Mouse (Mus musculus): ENCODE data around the gene Mrps6.

The Mrps6 gene

DNA sequence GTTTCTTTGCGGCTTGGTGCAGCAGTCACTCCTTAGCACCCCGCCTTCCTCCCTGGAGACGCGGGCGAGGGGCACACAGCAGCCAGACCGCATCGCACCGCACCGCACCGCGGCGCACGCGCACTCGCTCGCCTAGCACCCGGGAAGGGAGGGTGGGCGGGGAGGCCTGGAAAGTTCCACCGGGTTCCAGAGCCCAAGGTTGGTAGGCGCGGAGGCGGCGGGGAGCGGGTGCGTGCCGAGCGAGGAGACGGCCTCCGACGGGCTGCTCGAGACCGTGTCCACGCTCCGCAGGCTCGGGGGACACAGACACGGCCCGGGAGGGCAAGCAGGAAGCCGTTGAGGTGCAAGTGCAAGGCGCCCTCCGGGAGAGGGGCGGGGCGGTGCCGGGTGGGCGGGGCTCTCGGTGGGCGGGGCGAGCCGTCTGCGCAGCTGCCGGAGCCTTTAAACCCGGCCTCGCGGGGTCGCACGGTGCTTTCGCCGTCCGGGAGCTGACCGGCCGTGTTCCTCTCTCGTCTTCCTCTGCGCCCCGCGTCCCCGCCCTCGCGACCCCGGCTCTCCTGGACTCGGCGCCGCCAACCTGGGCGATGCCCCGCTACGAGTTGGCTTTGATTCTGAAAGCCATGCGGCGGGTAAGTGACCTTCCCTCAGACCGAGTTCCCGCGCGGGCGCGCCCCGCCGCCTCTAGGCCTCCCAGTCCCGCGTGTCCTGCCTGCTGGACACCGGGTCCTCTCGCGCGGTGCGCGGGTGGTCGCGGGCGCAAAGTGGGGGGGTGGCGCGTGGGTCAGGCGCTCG is at the start of gene Mrps6, which contains the start of the genes Gm49711 and Slc5a3:
Gene Mrps6 (plus strand): TSS at position 419 of the 792 bp plus-strand sequence.
Gene Gm49711 (plus strand): TSS at position 465 of the 792 bp plus-strand sequence.
Gene Slc5a3 (plus strand): TSS at position 471 of the 792 bp plus-strand sequence.
- DNase-seq (ENCODE audit: low spot score) = peak; percentile 56

DNA sequence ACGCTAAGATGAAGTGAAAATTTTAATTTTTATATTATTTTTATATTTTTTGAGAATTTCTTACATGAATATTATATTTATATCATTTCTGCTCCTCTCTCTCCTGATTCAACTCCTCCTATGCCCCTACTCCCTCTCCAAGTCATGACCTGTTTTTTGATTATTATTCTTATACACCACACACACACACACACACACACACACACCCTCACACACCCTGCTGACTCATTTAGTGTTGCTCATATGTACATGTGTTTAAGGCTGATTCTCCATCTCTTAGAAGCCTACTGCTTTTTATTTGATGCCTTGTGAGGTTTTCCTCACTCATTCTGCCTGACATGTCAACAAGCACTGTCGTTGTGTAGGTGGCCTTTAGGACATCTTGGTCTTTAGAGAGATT is 48.5 kb upstream of the Mrps6 start:
- no peak for DNase-seq (ENCODE audit: low spot score)

DNA sequence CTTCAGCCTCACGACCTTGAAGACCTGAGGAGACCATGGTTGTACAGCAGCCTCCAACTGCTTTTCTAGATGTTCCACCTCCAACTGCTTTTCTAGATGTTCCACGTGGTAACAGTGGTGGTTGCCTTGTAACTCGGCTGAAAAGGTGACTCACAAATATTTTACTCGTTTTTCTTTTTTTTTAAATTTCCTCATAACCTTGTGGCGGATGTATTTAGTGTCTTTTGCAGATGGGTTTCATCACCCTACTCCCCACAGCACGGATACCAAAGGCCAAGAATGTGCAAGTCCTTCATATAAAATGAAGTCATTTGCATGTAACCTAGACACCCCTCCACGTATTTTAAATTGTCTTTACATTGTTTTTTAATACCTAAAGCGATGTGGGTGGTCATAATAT is 41.3 kb upstream of the Mrps6 start:
- no peak for DNase-seq (ENCODE audit: low spot score)

DNA sequence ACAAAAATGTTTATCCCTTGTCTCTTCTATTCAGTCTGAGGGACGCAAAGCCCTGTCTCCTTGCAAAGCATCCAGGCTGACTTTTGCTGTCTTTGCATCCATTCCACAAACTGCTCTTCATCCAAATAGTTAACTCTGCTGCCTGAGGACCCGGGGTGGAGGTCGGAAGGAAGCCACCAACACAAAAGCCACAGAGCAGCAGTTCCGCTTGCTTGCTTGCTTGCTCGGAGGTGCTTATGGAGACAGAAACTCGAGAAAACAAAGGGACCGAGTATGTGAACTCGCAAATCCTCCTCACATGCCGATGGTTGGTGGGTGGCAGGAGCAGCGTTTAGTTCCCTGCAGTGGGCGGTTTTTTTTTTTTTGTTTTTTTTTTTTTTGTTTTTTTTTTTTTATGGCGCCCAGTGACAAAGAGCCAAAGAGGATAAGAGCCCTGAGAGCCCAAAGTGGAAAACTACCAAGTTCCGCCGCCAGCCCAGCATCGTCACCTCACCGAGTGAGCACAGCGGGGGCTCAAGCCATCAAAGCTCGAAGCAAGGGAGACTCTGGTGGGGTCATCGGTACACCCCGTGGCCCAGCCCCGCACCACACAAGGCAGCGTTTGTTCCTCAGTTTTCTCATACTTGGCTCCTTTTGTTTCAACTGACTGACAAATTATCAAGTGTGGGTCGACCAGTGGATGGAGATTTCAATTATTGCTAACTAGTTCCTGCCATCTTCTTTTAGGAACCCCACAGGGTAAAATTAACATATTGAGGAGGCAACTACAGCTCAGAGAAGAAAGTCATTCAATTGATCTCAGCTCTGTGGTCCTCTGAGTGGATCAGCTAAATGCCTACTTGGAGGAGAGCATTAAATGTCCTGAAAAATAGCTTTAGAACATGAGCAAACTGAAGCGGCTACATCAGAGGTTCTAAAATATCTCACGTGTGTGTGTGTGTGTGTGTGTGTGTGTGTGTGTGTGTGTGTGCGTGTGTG is 38.6 kb upstream of the Mrps6 start:
- no peak for DNase-seq (ENCODE audit: low spot score)

DNA sequence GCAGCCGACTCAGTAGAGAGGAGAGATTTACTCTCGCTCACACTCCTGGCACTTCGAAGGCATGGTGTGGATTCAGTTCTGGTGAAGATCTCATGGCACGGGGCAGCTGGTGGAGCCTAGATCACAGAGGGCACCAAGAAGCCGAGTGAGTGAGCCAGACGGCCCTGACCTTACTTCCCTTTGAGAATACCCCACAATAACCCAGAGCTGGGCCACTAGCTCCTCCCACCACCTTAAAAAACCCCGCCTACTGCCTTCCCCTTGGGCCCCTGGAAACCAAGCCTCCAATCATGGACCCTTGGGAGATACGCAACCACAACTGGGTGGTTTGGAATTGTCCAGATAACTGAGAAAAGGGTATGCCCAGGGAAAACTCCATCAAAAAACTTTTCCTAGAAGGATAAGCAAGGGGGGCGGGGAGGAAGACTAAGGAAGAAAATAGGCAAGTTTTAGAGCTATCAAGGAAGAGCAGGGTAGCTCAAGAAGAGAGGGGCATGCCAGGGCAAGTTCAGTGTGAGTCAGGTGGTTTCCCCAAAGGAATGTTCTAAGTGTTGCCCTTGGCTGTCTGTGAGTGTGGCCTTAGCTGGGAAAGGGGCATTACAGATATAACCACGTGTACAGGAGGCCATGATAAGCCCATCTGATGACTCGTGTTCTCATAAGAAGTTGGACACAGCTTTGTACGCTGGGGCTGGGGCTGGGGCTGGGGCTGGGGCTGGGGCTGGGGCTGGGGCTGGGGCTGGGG is 36.2 kb upstream of the Mrps6 start:
- no peak for DNase-seq (ENCODE audit: low spot score)

DNA sequence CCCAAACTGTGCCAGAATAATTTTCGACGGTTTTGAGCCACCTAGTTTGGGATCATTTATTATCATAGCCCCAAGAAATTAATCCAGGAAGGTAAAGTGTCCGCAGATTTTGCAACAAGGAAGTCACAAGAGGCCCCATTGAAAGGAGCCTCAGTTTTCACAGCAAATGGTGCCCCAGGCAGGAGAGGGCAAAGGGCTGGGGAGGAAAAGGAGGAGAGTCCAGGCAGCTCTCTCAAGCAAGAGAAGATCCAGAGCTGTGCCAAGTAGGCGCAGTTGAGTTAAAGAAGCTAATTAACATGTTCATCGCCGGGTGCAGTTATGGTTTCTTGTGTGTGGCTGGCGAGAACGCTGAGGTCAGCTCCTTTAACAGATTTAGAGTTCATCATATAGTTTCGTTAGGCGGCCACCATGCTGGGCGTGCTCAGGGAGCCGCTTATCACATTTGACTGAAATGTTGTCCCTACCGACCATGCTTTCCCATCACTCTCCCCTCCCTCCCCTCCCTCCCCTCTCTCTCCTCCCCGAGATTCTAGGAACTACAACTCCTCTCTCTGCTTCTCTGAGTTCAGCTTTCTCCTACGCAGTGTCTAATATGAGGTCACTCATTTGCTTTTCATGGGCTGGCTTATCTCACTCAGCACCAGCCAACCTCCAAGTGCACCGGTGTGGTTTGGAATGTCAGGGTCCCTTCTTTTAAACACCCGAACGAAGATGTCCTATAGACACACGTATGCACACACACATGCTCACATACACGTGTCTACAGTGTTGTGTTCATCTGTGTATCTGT is 35.4 kb upstream of the Mrps6 start:
- DNase-seq (ENCODE audit: low spot score) = no peak

DNA sequence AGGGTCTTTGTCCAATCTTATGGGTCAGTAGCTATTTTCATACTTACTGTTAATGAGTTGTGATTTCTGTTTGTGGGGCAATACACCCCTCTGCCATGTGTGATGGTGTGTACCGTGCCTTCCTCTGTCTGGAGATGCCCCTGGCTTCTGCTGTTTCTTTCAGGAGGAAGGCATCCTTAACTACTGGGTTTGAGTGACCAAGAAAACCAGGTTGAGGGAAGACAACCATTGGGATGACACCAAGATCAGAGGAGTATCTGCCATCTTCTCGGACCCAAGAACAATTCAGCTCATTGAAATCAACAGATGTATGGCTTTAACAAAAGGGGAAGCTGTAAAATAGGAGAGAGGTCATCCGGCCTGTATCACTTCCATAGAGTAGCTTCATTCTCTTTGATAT is 24.8 kb upstream of the Mrps6 start:
- DNase-seq (ENCODE audit: low spot score) = no peak

DNA sequence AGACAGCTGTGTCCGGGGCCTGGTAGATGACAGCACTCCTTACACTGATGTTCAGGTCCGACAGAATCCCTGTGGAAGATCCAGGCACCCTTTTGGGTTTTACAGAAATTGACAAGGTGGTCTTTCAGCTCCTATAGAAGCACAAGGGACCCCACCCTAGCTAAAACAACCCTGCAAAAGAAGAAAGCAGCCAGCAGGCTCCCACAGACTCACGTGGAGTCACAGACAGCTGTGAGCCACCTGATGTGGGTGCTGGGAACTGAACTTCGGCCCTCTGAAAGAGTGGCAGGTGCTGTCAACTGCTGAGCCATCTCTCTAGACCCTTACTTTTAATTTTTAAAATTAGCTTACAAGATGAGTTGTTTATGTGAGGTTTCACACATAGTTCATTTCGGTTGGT is 23.4 kb upstream of the Mrps6 start:
- no peak for DNase-seq (ENCODE audit: low spot score)

DNA sequence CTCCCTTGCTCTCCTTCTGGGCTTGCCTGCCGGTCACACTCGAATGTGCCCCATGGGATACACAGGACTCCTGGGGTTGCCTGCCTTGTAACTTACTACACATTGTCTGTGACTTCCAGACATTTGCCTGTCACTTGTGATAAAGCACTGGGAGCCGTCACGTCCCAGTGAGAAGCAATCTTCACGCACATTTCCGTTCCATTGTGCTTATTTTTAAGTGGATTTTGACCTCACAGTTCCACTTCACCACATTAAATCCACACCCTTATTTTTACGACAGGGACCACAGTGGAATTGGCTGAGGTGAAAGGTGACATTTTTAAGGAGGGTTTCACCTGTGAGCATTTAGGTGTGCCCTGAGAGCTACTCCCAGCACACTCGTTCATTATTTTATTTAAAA is 21.4 kb upstream of the Mrps6 start:
- DNase-seq (ENCODE audit: low spot score) = no peak

DNA sequence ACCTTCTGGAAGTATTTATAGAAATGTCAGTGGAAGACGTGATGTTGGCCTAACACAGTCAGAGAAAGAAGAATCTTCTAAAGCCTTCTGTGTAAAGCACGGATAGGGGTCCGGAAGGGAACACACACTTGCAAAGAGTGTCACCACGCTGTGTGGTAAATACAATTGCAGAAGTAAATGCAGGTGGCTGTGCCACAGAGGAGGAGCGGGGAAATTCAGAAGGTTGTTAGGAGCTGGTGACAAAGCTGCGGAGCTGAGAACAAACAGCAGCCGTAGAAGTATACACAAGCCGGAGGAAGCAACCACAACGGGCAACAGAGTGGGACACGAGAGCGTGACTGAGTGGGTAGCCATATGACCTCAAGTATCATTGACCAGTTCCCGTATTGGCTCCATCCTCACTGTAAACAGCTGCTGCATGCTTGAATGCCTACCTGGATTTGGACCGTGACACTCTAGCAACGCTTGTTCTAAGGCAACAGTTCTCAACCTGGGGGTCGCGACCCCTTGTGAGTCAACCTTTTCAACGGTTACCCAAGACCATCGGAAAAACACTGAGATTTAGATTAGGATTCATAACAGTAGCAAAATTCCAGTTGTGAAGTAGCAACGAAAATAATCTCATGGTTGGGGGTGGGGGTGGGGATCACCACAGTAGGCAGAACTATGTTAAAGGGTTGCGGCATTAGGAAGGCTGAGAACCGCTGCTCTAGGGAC is 20.0 kb upstream of the Mrps6 start:
- no peak for DNase-seq (ENCODE audit: low spot score)

DNA sequence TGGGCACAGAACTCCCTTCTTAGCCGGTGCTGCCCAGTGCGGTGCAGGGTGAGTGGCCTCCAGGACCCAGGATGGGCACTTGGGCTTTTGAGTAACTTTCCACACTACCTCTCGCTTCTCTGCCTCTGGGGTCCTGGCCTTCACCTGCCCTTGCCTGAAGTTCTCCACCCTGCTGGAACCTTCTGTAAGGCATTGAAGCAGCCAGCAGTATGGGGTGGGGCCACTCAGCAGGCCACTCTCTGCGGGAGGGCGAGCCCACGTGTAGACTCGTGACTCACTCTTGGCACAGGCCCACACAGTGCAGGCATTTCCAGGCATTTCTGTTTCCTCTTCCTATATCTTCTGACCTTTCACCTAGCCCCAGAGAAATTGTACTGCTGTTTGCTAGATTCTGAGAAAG is 18.6 kb upstream of the Mrps6 start:
- DNase-seq (ENCODE audit: low spot score) = no peak

DNA sequence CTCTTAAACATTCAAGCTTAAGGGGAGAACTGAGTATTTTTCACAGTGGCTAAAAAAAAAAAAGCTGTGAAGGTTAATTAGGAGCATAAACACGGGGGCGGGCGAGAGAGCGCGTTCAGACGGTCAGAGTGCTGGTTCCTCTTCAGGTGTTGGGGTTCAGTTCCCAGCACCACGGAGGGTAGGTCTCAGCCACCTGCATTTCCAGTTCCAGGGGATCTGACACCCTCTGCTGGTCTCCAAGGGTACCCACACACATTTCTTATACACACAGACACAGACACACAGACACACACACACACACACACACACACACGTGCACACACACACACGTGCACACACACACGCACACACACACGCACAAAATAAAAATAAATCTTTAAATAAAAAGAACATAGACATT is 18.1 kb upstream of the Mrps6 start:
- no peak for DNase-seq (ENCODE audit: low spot score)

DNA sequence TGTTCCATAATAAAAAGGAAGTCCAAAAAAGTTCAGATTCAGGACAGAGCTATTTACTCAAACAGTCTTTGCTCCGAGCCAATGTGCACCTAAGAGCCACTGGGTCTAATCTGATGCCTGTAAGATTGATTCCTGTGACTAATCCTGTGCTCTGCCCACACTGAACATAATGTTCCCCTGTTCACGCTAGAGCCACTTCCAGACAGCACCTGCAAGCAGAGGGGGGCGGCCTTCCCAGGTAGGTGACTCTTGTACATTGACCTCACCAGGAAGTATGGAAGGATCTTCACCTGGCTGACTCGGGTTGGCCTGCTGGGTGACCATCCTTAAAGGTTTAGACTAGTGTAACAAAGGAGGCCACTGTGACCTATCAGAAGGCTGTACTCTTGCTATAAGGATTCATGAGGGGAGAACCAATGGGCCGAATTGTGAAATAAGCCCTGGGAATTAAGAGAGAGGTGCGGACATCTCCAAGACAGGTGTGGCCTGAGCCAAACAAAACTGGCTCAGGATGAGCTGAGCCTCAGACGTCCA is 6.2 kb upstream of the Mrps6 start:
- DNase-seq (ENCODE audit: low spot score) = no peak

DNA sequence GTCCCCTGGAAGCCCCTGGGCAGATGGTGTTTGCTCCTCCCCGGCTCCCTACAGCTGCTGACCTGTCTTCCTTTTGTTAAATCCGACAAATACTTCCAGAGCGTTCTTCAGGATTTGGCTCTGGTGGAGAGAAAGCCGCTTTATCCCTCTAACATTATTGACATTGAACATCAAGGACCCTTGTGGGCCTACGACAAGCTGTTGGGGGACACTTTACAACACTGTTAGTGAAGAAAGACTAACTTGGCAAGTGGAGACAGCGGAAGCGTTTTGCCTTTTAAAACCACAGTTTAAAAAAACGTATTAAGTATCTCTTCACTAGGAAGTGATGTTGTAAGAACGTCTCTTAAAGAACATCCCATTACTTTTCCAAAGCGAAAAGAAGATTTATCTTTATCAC is 5.5 kb upstream of the Mrps6 start:
- DNase-seq (ENCODE audit: low spot score) = no peak

DNA sequence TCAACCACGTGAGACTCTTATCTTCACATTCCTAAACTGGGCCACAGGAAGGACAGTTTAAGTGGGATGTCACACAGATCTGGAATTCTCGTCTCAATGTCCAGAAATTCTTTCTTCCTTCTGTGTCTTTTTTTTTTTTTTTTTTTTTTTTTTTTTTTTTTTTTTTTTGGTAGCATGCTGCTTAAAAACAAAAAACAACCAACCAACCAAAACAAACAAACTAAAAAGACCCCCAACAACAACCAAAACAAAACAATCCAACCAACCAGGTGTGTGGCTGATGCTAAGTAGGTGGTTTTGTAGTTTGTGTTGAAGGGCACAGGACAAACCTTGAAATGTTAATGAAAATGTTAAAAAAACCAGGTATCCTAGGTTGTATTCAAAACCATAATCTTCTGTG is 1.4 kb upstream of the Mrps6 start:
- DNase-seq (ENCODE audit: low spot score) = no peak

DNA sequence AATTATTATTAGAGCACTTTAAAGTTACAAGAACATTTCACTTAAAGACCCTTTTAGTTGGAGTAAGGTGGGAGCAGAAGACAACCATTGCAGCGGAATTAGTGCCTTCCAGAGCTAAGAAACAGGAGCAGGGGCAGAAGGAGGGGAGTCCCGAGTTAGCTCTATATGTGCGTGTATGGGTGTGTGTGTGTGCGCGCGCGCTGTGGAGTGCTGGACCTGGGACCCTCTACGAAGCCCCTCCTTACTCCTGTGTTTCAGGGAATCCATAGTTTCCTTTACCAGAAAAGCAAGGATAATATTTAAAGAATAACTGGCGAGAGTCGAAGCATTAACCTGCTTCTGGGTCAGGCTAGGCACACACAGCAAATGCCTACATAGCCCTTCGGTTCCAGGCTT is 616 bp upstream of the Mrps6 start:
- DNase-seq (ENCODE audit: low spot score) = no peak

DNA sequence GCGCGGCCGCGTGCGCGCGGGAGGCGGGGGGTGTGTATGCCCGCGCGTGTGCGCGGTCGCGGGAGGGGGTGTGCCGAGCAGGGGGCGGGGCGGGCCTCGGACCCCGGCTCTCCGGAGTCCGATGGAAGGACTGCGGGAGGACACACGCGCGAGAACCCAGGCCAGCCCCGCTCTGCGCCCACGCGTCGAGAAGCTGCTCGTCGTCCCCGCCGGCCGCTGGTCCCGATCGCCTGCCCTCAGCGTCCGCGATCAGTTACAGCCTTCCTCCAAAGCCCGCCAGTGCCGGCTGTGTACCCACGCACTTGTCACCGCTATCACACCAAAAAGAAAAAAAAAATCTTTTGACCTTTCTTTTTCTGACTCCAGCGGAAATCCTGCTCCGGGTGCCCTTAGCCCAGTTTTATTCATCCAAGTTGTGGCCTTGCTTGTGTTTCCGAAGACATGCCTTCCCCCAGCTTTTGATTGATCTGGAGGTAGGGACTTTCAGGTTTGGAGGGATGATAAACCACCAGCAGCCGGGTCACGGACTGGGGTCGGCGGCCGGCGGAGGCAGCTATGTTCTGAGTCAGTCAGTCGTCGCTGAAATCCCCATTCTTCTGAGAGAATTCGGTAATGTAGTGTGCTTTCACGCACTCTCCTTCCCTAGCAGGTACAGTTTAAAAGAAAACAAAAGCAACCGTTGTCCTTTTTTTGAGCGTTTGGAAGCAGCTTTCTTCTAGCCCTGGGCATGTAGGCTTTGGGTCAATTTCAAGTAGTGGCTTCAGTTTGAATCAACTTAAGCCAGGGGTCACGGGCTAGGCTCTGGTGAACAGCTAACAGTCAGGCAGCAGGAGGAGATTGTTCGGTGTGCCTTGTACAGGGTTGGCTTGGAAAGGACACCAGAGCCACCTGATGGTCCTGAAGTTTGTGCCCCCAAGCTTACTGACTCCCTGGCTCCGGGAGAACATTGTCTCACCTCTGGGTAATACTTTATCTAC is 862 bp downstream of the Mrps6 start:
- no peak for DNase-seq (ENCODE audit: low spot score)

DNA sequence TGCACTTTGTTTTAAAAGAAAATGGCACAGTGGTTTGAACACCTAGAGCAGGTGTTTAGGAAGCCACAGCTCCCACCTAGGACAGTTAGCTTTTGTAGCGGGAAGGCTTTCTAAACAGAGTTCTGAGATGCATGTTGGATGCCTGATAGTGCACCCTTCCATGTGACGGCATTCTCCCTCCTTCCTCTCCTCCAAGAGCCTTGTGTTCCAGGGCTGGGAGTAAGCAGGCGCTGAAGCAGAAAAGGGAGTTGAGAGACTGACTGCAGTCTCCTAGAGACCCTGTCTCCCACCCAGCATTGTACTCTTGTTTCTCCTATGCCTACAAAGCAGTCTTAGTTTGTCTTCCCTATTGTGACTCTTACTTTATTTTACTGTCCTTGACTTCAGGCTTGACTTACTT is 2.1 kb downstream of the Mrps6 start:
- DNase-seq (ENCODE audit: low spot score) = no peak

DNA sequence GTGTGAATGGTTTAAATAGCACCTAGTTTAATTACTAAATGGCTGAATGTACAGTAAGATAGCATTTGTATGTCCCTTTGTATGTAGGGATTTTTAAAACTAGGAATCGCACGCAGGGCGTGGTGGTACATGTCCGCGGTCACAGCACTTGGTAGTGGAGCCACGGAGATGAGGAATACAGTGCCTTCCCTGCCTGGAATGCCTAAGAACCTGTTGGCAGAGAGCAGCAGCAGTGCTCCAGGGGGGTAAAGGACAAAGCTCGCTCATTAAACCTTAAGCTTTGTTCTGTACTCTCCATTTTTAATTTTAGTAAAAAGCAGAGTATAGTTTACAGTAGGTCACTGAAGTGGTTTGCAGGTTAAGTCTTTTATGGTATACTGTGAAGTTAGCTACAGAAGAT is 3.5 kb downstream of the Mrps6 start:
- DNase-seq (ENCODE audit: low spot score) = no peak

All from urinary bladder, postnatal 10 days (tissue).